Mouse (Mus musculus) hindbrain, embryonic 12.5 days (tissue): ENCODE results near the gene Cltb. TPM values are rescaled to one million over a fixed set of nuclear protein-coding genes. Genes with fewer than 3 reads are reported as not detected.

Experiments used
- ATAC-seq: fragments of 200-750 bp; cut with Nextera tagmentation; 2 replicates; pipeline ENCODE4 v1.8.0; 2017; ENCODE audit warnings: moderate TSS enrichment; ENCODE audit not compliant: low FRiP score
- H3K27ac ChIP-seq: fragments of 300-500 bp; sonication (generic); 2 replicates; pipeline ENCODE4 v1.5.1; 2016; ENCODE audit warnings: mild to moderate bottlenecking
- H3K27me3 ChIP-seq: fragments of 300-500 bp; sonication (generic); 2 replicates; pipeline ENCODE4 v1.6.1; 2016; ENCODE audit warnings: mild to moderate bottlenecking
- H3K36me3 ChIP-seq: fragments of 300-500 bp; sonication (generic); 2 replicates; pipeline ENCODE4 v1.6.1; 2016; ENCODE audit warnings: mild to moderate bottlenecking
- H3K4me1 ChIP-seq: fragments of 300-500 bp; sonication (generic); 2 replicates; pipeline ENCODE4 v1.6.1; 2016
- H3K4me2 ChIP-seq: fragments of 300-500 bp; sonication (generic); replicated peaks from 2 replicates; pipeline ENCODE4 v1.6.1; 2016; ENCODE audit warnings: mild to moderate bottlenecking
- H3K4me3 ChIP-seq: fragments of 300-500 bp; sonication (generic); 2 replicates; pipeline ENCODE4 v1.5.1; 2016; ENCODE audit warnings: mild to moderate bottlenecking
- H3K9ac ChIP-seq: fragments of 300-500 bp; sonication (generic); 2 replicates; pipeline ENCODE4 v1.6.1; 2016; ENCODE audit warnings: mild to moderate bottlenecking, moderate library complexity
- H3K9me3 ChIP-seq: fragments of 300-500 bp; sonication (generic); replicated peaks from 2 replicates; pipeline ENCODE4 v1.6.1; 2016; ENCODE audit warnings: mild to moderate bottlenecking
- WGBS: fragments of 180-500 bp; shearing (Covaris S2); methylation state at CpG from one replicate; pipeline ENCODE4 v1.1.7; 2016; 5-methylcytosine and 5-hydroxymethylcytosine counted together
- polyA plus RNA-seq: library from polyadenylated mRNA; unstranded; fragments of >200 nt; fragmentation: Nextera tagmentation; extraction: Ambion mirVana; gene quantifications from 2 replicates; pipeline ENCODE4 v1.2.1, GENCODE M21; 2016

The Cltb gene
- polyA plus RNA-seq, 1 experiment from 2014 or later: 58.2 TPM

DNA sequence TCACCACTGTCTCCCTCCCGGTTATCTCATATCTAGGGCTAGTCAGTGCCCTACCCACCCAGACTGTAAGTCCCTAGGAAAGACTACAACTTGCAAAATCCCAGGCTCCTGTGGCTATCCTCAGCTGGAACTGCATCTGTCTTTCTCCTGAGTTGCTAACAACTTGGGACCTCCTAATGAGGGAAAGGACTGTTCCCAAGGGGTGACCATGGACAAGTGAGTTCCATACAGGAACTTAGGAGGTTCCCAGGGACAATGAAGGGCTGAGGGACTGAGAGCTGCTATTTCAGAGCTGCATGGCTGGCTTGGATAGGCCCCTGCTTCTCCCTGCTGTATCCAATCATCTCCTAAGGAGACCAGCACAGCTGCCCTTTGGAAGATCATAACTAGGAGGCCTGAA lies 1.8 kb downstream of the Cltb start:
- H3K36me3 ChIP-seq: no peaks in the 10 kb centered on the region
- H3K4me3 ChIP-seq: no peak overlapping the region
- no peak overlapping the region for H3K27ac ChIP-seq
- peaks cover 25% of the 10 kb centered on the region for H3K4me1 ChIP-seq
- no peaks in the 10 kb centered on the region for H3K9me3 ChIP-seq
- H3K9ac ChIP-seq: no peak overlapping the region
- no peak for ATAC-seq
- no peaks in the 10 kb centered on the region for H3K27me3 ChIP-seq
- 20% methylated on average over 1 of the region's 1 CpGs for WGBS
- peak overlapping the region; percentile 13; the same call in 1 of the 2 replicates for H3K4me2 ChIP-seq

DNA sequence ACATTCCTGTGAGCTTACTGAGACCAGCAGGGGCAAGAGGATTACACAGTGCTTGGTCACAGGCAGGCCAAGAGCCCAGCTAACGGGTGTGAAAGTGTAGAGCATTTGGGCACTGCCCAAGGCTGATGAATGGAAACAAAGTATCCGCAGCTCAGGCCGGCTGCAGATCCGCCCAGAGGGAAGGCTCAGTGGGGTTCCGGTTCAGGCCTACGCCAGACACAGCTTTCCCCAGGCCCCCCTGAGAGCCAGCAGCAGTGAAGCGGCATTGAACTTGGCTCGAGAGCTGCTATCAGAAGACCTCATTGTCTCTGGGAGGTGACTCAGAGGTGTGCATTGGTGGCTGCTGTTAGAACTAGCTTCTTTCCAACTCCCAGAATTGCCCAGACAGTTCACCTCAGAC lies 2.5 kb downstream of the Cltb start:
- Histone ChIP-seq H3K27me3 (no peaks in the 10 kb centered on the region), H3K4me2 (0 out of 2 replicates have a peak overlapping the region, but pooled peaks have one; percentile 13), H3K27ac (no peak overlapping the region), H3K9ac (peak overlapping the region; percentile 0; the same call in 1 of the 2 replicates), H3K9me3 (no peaks in the 10 kb centered on the region), H3K4me1 (peaks cover 25% of the 10 kb centered on the region), H3K4me3 (no peak overlapping the region), H3K36me3 (no peaks in the 10 kb centered on the region)
- ATAC-seq: no peak
- 13% methylated on average over 8 of the region's 8 CpGs for WGBS

GRCm38 (mm10) chr13:54608002-54608401 lies 3.1 kb downstream of the Cltb start:
- Histone ChIP-seq H3K4me2 (no peak overlapping the region), H3K4me1 (peaks cover 25% of the 10 kb centered on the region), H3K36me3 (no peaks in the 10 kb centered on the region), H3K9ac (no peak overlapping the region), H3K4me3 (no peak overlapping the region), H3K9me3 (no peaks in the 10 kb centered on the region), H3K27ac (no peak overlapping the region), H3K27me3 (no peaks in the 10 kb centered on the region)
- ATAC-seq: no peak
- 70% methylated on average over 3 of the region's 3 CpGs for WGBS

- WGBS: 72% methylated on average over 5 of the region's 5 CpGs
- peaks cover 25% of the 10 kb centered on the region for H3K4me1 ChIP-seq
- no peak overlapping the region for H3K4me2 ChIP-seq
- no peak overlapping the region for H3K9ac ChIP-seq
- no peaks in the 10 kb centered on the region for H3K36me3 ChIP-seq
- H3K27ac ChIP-seq: no peak overlapping the region
- no peak overlapping the region for H3K4me3 ChIP-seq
- no peak for ATAC-seq
- H3K27me3 ChIP-seq: no peaks in the 10 kb centered on the region
- no peaks in the 10 kb centered on the region for H3K9me3 ChIP-seq
Measured at GRCm38 (mm10) chr13:54607204-54607603, 3.9 kb downstream of the Cltb start.

DNA sequence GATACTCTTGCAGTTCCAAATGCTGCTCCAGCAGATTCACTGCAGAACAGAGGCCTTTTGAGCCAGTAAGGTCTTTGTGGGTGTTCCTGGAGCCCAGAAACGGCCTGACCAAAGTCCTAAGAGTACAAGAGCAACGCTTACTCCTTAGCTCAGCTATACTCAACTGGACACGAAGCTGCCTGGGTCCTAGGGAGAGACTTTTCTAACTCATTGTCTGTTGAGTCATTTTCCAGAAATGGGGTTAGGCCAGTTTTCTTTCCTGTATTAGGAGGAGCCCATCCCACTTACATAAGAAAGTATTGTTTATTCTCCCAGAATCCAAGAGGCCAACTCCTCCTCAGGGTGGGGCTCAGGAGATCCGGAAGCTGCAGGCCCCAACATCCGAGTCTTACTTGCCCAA lies 5.7 kb downstream of the Cltb start:
- no peak overlapping the region for H3K27ac ChIP-seq
- WGBS: 74% methylated on average over 5 of the region's 5 CpGs
- no peak overlapping the region for H3K4me3 ChIP-seq
- no peak for ATAC-seq
- no peaks in the 10 kb centered on the region for H3K9me3 ChIP-seq
- H3K36me3 ChIP-seq: no peaks in the 10 kb centered on the region
- H3K4me2 ChIP-seq: no peak overlapping the region
- H3K27me3 ChIP-seq: no peaks in the 10 kb centered on the region
- H3K9ac ChIP-seq: no peak overlapping the region
- H3K4me1 ChIP-seq: peaks cover 20% of the 10 kb centered on the region

GRCm38 (mm10) chr13:54604221-54604620 lies 6.9 kb downstream of the Cltb start:
- no peak overlapping the region for H3K4me2 ChIP-seq
- peaks cover 13% of the 10 kb centered on the region for H3K4me1 ChIP-seq
- H3K27ac ChIP-seq: no peak overlapping the region
- H3K9ac ChIP-seq: no peak overlapping the region
- no peak for ATAC-seq
- 62% methylated on average over 4 of the region's 4 CpGs for WGBS
- no peaks in the 10 kb centered on the region for H3K9me3 ChIP-seq
- H3K4me3 ChIP-seq: no peak overlapping the region
- peaks cover 5% of the 10 kb centered on the region for H3K36me3 ChIP-seq
- H3K27me3 ChIP-seq: no peaks in the 10 kb centered on the region

- Histone ChIP-seq H3K4me1 (peaks cover 6% of the 10 kb centered on the region), H3K27ac (no peak overlapping the region), H3K9me3 (no peaks in the 10 kb centered on the region), H3K4me2 (no peak overlapping the region), H3K9ac (no peak overlapping the region), H3K4me3 (no peak overlapping the region), H3K27me3 (no peaks in the 10 kb centered on the region), H3K36me3 (peaks cover 12% of the 10 kb centered on the region)
- no peak for ATAC-seq
Measured at GRCm38 (mm10) chr13:54603501-54603900, 7.6 kb downstream of the Cltb start.

DNA sequence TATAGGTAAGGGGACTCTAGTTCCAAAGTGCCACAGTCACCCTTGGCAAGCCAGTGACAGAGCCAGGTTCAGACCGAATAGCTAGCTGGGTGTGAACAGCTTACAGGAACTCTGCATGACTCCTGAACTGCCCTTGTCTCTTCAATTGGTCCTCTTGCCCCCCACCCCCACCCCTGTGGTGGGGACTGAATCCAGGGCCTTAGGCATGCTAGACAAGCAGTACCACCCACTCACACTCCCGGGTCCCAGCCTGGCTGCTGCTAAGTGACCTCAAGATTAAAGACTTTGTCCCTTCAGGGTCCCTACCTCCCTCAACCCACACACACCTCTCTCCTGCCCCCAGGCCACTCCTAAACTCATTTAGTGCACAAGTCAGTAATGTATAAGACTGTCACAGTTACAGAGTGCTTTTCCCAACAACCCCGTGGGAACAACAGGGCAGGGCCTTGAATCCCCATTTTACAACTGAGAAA lies 8.5 kb downstream of the Cltb start:
- Histone ChIP-seq H3K36me3 (peaks cover 18% of the 10 kb centered on the region), H3K4me1 (no peaks in the 10 kb centered on the region), H3K9ac (no peak overlapping the region), H3K27me3 (no peaks in the 10 kb centered on the region), H3K4me2 (no peak overlapping the region), H3K4me3 (no peak overlapping the region), H3K27ac (no peak overlapping the region), H3K9me3 (no peaks in the 10 kb centered on the region)
- 51% methylated on average over 3 of the region's 3 CpGs for WGBS
- no peak for ATAC-seq

DNA sequence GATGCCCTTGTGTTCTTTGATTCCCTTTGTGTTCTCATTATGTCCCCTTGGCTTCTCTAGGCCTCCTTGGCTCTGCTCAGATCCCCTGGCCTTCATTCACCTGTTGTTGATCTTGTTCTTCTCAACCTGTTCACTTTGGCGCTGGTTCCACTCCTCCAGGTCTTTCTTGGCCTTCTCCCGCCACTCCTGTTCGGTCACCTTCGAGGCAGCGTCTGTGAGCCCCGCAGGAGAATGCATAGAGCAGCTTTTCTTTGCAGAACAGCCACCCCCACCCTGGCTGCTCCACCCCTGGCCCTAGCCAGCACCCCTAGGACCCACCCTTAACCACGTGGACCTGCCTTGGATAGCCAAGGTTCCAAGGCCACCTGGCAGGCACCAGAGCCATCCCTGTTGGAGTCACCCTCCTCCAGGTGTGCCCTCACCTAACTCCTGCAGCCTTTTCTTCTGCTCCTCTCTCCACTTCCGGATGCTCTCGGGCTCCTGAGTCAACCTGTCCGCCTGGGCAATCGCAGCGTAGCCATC lies 12.5 kb downstream of the Cltb start:
- Histone ChIP-seq H3K27ac (no peak overlapping the region), H3K4me1 (0 out of 2 replicates have a peak, but pooled peaks cover 4% of the 10 kb centered on the region), H3K9me3 (no peaks in the 10 kb centered on the region), H3K4me3 (no peak overlapping the region), H3K4me2 (no peak overlapping the region), H3K36me3 (peaks cover 24% of the 10 kb centered on the region), H3K27me3 (no peaks in the 10 kb centered on the region), H3K9ac (no peak overlapping the region)
- no peak for ATAC-seq
- WGBS: 82% methylated on average over 12 of the region's 12 CpGs

- no peak for ATAC-seq
- H3K4me2 ChIP-seq: no peak overlapping the region
- H3K4me1 ChIP-seq: peaks cover 5% of the 10 kb centered on the region; the same call in 1 of the 2 replicates
- H3K27ac ChIP-seq: no peak overlapping the region
- no peaks in the 10 kb centered on the region for H3K27me3 ChIP-seq
- no peak overlapping the region for H3K9ac ChIP-seq
- no peak overlapping the region for H3K4me3 ChIP-seq
- 57% methylated on average over 5 of the region's 5 CpGs for WGBS
- peaks cover 24% of the 10 kb centered on the region for H3K36me3 ChIP-seq
- H3K9me3 ChIP-seq: no peaks in the 10 kb centered on the region
Measured at GRCm38 (mm10) chr13:54596870-54597269, 14.3 kb downstream of the Cltb start.

DNA sequence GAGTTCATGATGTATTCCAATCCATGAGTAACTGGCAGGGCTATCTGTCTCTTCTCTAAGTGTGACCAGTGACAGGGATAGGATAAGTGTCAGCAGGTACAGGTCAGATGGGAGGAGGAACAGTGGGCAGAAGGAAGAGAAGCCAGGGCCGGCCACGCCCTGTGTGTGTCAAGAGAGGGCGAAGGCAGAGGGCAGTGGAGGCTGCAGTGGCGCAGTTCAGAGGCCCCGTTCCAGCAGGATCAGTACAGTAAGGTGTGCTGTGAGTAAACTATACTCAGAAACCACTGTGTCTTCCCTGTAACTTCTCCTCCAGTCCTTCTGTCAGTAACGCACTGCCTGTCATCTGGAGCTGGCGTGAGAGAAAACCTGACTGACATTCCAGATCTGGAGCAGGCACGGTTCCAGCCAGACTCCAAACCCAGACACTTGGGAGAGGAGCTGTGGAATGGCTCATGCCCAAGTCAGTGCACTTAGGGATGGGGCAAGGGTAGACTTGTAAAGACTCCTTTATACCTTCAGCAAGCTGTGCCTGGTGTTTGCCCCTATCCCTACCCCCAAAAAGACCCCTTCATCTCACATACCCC lies 14.9 kb downstream of the Cltb start:
- ATAC-seq: no peak
- Histone ChIP-seq H3K27me3 (no peaks in the 10 kb centered on the region), H3K27ac (no peak overlapping the region), H3K9me3 (no peaks in the 10 kb centered on the region), H3K9ac (no peak overlapping the region), H3K4me1 (peaks cover 12% of the 10 kb centered on the region), H3K4me3 (no peak overlapping the region), H3K4me2 (no peak overlapping the region), H3K36me3 (peaks cover 24% of the 10 kb centered on the region)
- 76% methylated on average over 8 of the region's 8 CpGs for WGBS

DNA sequence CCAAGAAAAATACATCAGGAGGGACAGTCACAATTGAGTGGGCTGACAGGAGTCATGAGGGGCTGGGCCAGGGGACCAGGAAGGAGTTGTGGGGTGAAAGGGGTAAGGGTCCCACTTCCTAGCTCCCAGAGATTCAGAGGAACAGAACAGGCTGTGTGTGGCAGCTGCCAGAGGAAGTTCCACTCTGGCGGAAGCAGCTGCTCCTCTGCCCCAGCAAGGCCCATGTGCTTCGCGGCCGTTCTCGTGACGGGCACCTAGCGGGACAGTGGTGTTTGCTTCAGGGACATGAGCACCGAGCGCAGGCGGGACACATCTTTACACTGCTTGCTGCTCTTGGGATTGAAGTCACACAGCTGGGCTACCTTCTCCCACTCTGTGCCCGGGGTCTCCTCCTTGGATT lies 17.5 kb downstream of the Cltb start:
- H3K4me3 ChIP-seq: no peak overlapping the region
- no peak overlapping the region for H3K4me2 ChIP-seq
- 94% methylated on average over 11 of the region's 11 CpGs for WGBS
- H3K9me3 ChIP-seq: no peaks in the 10 kb centered on the region
- H3K36me3 ChIP-seq: peaks cover 12% of the 10 kb centered on the region
- ATAC-seq: no peak
- peaks cover 21% of the 10 kb centered on the region for H3K4me1 ChIP-seq
- no peak overlapping the region for H3K27ac ChIP-seq
- no peaks in the 10 kb centered on the region for H3K27me3 ChIP-seq
- H3K9ac ChIP-seq: no peak overlapping the region

GRCm38 (mm10) chr13:54591776-54592356 lies 19.3 kb downstream of the Cltb start:
- peak overlapping the region; percentile 74; the same call in 1 of the 2 replicates for H3K4me2 ChIP-seq
- WGBS: 86% methylated on average over 8 of the region's 8 CpGs
- H3K27me3 ChIP-seq: no peaks in the 10 kb centered on the region
- H3K36me3 ChIP-seq: peaks cover 14% of the 10 kb centered on the region; the same call in 1 of the 2 replicates
- ATAC-seq: no peak
- H3K9me3 ChIP-seq: no peaks in the 10 kb centered on the region
- no peak overlapping the region for H3K27ac ChIP-seq
- H3K4me1 ChIP-seq: peaks cover 21% of the 10 kb centered on the region
- no peak overlapping the region; the same call in 1 of the 2 replicates for H3K4me3 ChIP-seq
- no peak overlapping the region for H3K9ac ChIP-seq
